Mouse (Mus musculus): Measurements from ENCODE around the gene Cpox. TPM values are rescaled to one million over a fixed set of nuclear protein-coding genes. Genes with fewer than 3 reads are reported as not detected.

The Cpox gene
- polyA plus RNA-seq (2015; fragmentation: Nextera tagmentation; extraction: Ambion mirVana): 19.7 and 25.3 TPM in 2 replicates

DNA sequence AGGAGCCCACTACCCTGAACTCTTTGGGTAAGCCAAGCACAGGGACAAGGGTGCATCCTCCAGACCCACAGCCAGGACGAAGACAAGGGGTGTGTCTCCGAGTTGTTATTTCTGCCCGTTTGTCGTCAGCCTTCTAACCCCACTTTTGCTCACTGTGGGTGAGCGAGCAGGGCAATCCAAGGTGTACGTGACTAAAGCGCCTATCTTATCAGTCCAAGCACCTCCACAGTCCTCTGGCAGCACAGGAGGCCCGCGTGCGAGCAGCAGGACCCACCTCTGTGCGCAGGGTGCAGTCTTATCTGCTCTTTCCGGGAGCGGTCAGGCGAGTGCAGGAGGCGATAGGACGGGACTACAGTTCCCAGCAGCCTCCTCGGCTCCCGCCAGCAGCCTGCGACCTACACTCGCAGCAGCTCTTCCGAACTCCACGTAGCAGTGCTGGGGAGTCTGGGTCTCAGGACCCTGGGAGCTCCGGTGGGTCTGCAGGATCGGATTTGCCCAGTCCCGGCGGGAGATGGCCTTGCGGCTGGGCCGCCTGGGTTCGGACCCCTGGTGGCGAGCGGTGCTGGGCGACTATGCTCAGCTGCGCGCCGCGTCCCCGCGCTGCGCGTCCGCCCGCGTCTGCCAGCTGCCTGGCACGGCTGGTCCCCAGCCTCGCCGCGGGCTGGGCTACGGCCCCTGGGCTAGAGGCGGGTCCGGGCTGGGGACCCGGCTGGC is at the start of gene Cpox:
Gene Cpox, plus strand, starts transcription at position 376 of the 714 bp plus-strand sequence.
- under 1% methylated on average over 51 of the region's 51 CpGs for WGBS
- Histone ChIP-seq H3K36me3 (ENCODE audit: control insufficient read depth, insufficient read depth, low read length) (peaks cover 7% of the 10 kb centered on the region; the same call in 1 of the 2 replicates), H3K27ac (ENCODE audit: low read length) (peak within 1 kb of the TSS; percentile 92)

DNA sequence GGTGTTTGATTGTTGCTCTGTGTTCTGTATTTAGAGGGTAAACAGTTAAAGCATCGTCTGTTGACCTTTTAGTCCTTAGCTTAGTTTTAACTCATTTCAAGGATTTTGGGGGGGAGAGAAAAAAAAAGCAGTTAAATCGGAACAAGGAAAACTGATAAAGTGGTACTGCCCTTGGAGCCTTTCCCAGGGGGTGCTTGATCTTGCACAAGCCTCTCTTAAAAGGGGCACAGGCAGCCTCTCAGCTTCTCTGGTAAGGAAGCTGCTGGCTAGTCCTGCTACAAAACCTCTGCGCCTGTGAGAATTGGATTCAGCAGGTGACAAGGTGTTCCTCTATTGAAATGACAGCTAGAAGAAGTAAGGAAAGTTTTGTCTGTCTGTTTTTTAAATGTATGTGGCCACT is 47.7 kb upstream of the Cpox start:
- no peak overlapping the region for H3K9ac ChIP-seq (ENCODE audit: low read length)
- no peak overlapping the region for H3K4me3 ChIP-seq (ENCODE audit: low read length)
- H3K27ac ChIP-seq (ENCODE audit: low read length): no peak overlapping the region
- WGBS: 61% methylated on average over 3 of the region's 3 CpGs
- no peaks in the 10 kb centered on the region for H3K27me3 ChIP-seq (ENCODE audit: control insufficient read depth, insufficient read depth, low read depth, low read length)
- no peaks in the 10 kb centered on the region for H3K36me3 ChIP-seq (ENCODE audit: control insufficient read depth, insufficient read depth, low read length)
- ATAC-seq (ENCODE audit: low read depth): peak; percentile 64; the same call in 1 of the 2 replicates
- no peak overlapping the region for H3K4me2 ChIP-seq (ENCODE audit: low read depth, low read length)
- no peaks in the 10 kb centered on the region for H3K9me3 ChIP-seq (ENCODE audit: control insufficient read depth, low read length)
- H3K4me1 ChIP-seq (replicated peaks; ENCODE audit: control insufficient read depth, insufficient read depth, low read length): peaks cover 3% of the 10 kb centered on the region; the same call in 1 of the 2 replicates

More for the DNA sequence above, at the start of gene Cpox:
- ATAC-seq (ENCODE audit: low read depth): peak; percentile 98
- peak within 1 kb of the TSS; percentile 89 for H3K4me2 ChIP-seq (ENCODE audit: low read depth, low read length)
- H3K9me3 ChIP-seq (ENCODE audit: control insufficient read depth, low read length): no peaks in the 10 kb centered on the region
- no peaks in the 10 kb centered on the region for H3K27me3 ChIP-seq (ENCODE audit: control insufficient read depth, insufficient read depth, low read depth, low read length)
- H3K4me3 ChIP-seq (ENCODE audit: low read length): peak within 1 kb of the TSS; percentile 98
- H3K4me1 ChIP-seq (replicated peaks; ENCODE audit: control insufficient read depth, insufficient read depth, low read length): peaks cover 10% of the 10 kb centered on the region
- H3K9ac ChIP-seq (ENCODE audit: low read length): peak within 1 kb of the TSS; percentile 89

DNA sequence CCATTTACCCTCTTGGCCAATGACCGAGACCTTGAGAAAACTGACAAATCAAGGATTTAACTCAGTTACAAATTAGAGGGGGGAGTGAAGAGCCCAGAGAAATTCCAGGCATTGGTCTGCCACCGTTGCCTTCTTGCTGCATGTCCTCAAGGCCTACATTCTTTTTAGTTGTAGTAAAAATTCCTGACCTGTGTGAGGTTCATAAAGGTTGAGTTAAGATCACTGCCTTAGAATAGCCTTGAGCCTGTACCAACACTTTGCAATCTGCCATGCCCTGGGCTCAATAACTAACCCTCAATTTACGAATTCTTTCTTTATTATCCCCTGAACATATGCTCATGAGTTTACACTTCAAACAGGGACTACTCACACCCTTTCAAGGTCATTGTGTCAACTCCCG is 47.0 kb upstream of the Cpox start:
- no peaks in the 10 kb centered on the region for H3K36me3 ChIP-seq (ENCODE audit: control insufficient read depth, insufficient read depth, low read length)
- H3K27me3 ChIP-seq (ENCODE audit: control insufficient read depth, insufficient read depth, low read depth, low read length): no peaks in the 10 kb centered on the region
- ATAC-seq (ENCODE audit: low read depth): no peak
- no peak overlapping the region for H3K4me3 ChIP-seq (ENCODE audit: low read length)
- peaks cover 3% of the 10 kb centered on the region; the same call in 1 of the 2 replicates for H3K4me1 ChIP-seq (replicated peaks; ENCODE audit: control insufficient read depth, insufficient read depth, low read length)
- WGBS: 61% methylated on average over 4 of the region's 4 CpGs
- no peak overlapping the region for H3K9ac ChIP-seq (ENCODE audit: low read length)
- no peak overlapping the region for H3K4me2 ChIP-seq (ENCODE audit: low read depth, low read length)
- no peak overlapping the region for H3K27ac ChIP-seq (ENCODE audit: low read length)
- H3K9me3 ChIP-seq (ENCODE audit: control insufficient read depth, low read length): no peaks in the 10 kb centered on the region

DNA sequence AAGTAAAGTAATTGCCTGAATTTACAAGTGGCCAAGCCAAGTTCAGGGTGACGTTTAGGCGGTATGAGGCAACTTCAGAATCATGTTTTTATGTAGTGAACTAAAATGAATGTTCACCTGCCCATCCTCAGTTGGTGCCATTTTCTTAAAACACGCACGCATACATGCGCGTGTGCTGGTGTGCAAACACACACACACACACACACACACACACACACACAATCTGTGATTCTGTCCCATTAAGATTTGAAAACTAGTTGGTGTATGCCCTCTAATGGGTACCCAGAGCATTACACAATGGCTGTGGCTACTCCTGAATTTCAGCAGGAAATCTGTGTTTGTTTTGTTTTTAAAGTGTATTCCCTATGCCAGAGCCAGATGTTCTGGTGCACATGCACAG is 46.1 kb upstream of the Cpox start:
- ATAC-seq (ENCODE audit: low read depth): peak; percentile 20; the same call in 1 of the 2 replicates
- no peaks in the 10 kb centered on the region for H3K9me3 ChIP-seq (ENCODE audit: control insufficient read depth, low read length)
- no peak overlapping the region for H3K4me2 ChIP-seq (ENCODE audit: low read depth, low read length)

DNA sequence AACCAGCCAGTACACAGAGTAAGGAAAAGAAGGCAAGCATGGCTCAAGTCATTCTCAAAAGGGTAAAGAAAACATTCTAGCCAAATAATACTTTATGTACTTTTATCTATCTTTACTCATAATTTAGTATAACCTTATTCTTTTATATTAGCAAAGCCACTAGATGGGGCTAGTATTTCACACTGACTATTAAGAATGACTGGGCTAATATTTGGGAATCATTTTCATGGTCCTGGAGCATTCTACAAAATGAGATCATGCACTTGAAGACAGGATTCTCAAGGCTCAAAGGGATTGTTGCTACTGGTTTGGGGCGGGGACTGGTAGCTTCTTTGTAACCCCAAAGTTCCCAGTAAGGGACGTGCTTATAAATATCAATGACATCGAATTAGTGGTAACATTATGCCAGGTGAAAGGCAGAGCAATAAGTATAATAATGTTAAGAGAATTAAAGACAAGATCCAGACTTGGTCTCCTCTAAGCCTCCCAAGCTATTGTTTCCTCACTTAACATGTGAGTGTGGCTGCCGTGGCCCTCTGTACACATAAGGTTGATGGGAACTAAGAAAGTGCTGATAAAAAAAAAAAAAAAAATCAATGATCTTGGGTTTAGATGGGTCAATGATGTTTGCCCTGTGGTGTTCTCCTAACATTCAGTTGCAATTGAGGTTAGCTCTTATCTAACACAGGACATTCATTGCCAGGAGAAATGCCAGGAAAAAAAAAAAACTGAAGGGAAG is 42.3 kb upstream of the Cpox start:
- 73% methylated on average over 4 of the region's 4 CpGs for WGBS
- ATAC-seq (ENCODE audit: low read depth): no peak

More for the DNA sequence above, 46.1 kb upstream of the Cpox start:
- Histone ChIP-seq H3K27me3 (ENCODE audit: control insufficient read depth, insufficient read depth, low read depth, low read length) (no peaks in the 10 kb centered on the region), H3K4me1 (replicated peaks; ENCODE audit: control insufficient read depth, insufficient read depth, low read length) (peaks cover 3% of the 10 kb centered on the region; the same call in 1 of the 2 replicates), H3K27ac (ENCODE audit: low read length) (no peak overlapping the region), H3K9ac (ENCODE audit: low read length) (no peak overlapping the region), H3K4me3 (ENCODE audit: low read length) (no peak overlapping the region), H3K36me3 (ENCODE audit: control insufficient read depth, insufficient read depth, low read length) (no peaks in the 10 kb centered on the region)
- WGBS: 80% methylated on average over 6 of the region's 6 CpGs

DNA sequence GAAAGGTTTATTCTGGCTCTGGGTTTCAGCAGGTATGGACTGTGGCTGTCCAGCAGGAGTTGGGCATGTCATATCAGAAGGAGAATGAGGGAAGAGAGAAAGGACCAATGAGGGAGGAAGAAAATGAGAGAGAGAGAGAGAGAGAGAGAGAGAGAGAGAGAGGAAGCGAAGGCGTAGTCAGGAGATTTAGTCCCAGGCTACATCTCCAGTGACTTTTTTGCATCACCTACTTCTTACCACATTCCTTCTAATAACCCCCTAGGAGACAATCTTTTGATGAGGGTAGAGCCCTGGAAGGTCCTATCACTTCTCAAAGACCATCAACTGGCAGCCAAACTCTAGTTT is 41.8 kb upstream of the Cpox start:
- no peaks in the 10 kb centered on the region for H3K27me3 ChIP-seq (ENCODE audit: control insufficient read depth, insufficient read depth, low read depth, low read length)
- ATAC-seq (ENCODE audit: low read depth): no peak
- H3K9me3 ChIP-seq (ENCODE audit: control insufficient read depth, low read length): no peaks in the 10 kb centered on the region
- no peaks in the 10 kb centered on the region for H3K36me3 ChIP-seq (ENCODE audit: control insufficient read depth, insufficient read depth, low read length)
- no peaks in the 10 kb centered on the region for H3K4me1 ChIP-seq (replicated peaks; ENCODE audit: control insufficient read depth, insufficient read depth, low read length)
- no peak overlapping the region for H3K4me3 ChIP-seq (ENCODE audit: low read length)
- H3K9ac ChIP-seq (ENCODE audit: low read length): no peak overlapping the region
- no peak overlapping the region for H3K4me2 ChIP-seq (ENCODE audit: low read depth, low read length)
- WGBS: 83% methylated on average over 2 of the region's 2 CpGs
- no peak overlapping the region for H3K27ac ChIP-seq (ENCODE audit: low read length)

More for the DNA sequence above, 42.3 kb upstream of the Cpox start:
- Histone ChIP-seq H3K27me3 (ENCODE audit: control insufficient read depth, insufficient read depth, low read depth, low read length) (no peaks in the 10 kb centered on the region), H3K9me3 (ENCODE audit: control insufficient read depth, low read length) (no peaks in the 10 kb centered on the region), H3K9ac (ENCODE audit: low read length) (no peak overlapping the region), H3K27ac (ENCODE audit: low read length) (no peak overlapping the region), H3K4me3 (ENCODE audit: low read length) (no peak overlapping the region), H3K36me3 (ENCODE audit: control insufficient read depth, insufficient read depth, low read length) (no peaks in the 10 kb centered on the region), H3K4me2 (ENCODE audit: low read depth, low read length) (no peak overlapping the region), H3K4me1 (replicated peaks; ENCODE audit: control insufficient read depth, insufficient read depth, low read length) (peaks cover 2% of the 10 kb centered on the region; the same call in 1 of the 2 replicates)

DNA sequence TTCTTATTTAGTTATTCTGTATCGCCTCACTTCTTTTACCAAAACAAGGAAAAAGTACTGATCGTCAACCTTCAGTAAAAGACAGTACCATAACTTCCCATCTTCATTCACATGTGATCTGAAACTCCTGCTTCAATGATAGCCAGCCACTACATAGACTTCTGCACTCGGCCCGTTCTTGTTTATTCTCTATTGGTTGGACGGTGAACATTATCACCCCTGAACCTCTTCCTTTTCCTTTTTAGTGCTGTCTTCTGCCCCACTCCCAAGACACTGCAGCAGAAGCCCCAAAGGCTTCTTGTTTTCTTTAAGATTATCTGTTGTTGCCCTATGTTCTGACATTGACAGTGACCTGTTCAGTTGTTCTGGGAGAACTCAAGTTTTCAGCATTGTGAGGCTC is 41.1 kb upstream of the Cpox start:
- Histone ChIP-seq H3K4me3 (ENCODE audit: low read length) (no peak overlapping the region), H3K9ac (ENCODE audit: low read length) (no peak overlapping the region), H3K27me3 (ENCODE audit: control insufficient read depth, insufficient read depth, low read depth, low read length) (no peaks in the 10 kb centered on the region), H3K36me3 (ENCODE audit: control insufficient read depth, insufficient read depth, low read length) (no peaks in the 10 kb centered on the region), H3K4me1 (replicated peaks; ENCODE audit: control insufficient read depth, insufficient read depth, low read length) (no peaks in the 10 kb centered on the region), H3K4me2 (ENCODE audit: low read depth, low read length) (no peak overlapping the region), H3K9me3 (ENCODE audit: control insufficient read depth, low read length) (no peaks in the 10 kb centered on the region), H3K27ac (ENCODE audit: low read length) (no peak overlapping the region)
- 83% methylated on average over 5 of the region's 5 CpGs for WGBS
- ATAC-seq (ENCODE audit: low read depth): no peak

DNA sequence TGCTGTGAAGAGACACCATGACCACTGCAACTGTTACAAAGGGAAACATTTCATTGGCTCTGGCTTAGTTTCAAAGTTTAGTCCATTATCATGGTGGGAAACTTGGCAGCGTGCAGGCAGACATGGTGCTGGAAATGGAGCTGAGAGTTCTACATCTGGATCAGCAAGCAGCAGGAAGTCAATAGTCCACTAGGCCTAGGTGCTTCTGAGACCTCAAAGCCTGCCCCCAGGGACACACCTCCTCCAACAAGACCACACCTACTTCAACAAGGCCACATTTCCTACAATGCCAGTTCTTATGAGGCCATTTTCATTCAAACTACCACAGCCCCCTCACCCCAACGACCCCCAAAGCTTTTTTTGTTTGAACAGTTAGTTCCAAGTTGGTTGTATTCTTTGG is 40.4 kb upstream of the Cpox start:
- H3K9ac ChIP-seq (ENCODE audit: low read length): no peak overlapping the region
- ATAC-seq (ENCODE audit: low read depth): no peak
- 61% methylated on average over 2 of the region's 2 CpGs for WGBS
- no peaks in the 10 kb centered on the region for H3K9me3 ChIP-seq (ENCODE audit: control insufficient read depth, low read length)
- H3K27me3 ChIP-seq (ENCODE audit: control insufficient read depth, insufficient read depth, low read depth, low read length): no peaks in the 10 kb centered on the region
- H3K27ac ChIP-seq (ENCODE audit: low read length): no peak overlapping the region
- no peaks in the 10 kb centered on the region for H3K4me1 ChIP-seq (replicated peaks; ENCODE audit: control insufficient read depth, insufficient read depth, low read length)
- H3K4me2 ChIP-seq (ENCODE audit: low read depth, low read length): no peak overlapping the region
- no peak overlapping the region for H3K4me3 ChIP-seq (ENCODE audit: low read length)
- no peaks in the 10 kb centered on the region for H3K36me3 ChIP-seq (ENCODE audit: control insufficient read depth, insufficient read depth, low read length)

DNA sequence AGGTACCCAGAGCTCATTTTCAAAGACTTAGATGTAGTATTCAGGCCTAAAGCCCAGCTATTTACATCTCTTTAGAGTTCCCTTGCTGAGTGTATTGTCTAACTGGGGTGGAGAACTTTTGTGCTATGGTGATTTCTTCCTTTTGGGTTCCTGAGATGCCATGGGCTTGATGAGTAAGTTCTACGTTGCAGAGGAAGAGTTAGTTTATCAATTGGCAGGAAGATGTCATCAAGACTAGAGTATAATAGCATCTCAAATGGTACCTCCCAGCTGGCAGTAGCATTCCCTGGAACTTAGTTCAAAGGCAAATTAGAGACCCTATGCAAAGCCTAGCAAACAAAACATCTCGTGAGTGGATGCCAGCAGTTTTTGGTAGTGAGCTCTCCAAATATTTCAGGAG is 34.2 kb upstream of the Cpox start:
- Histone ChIP-seq H3K9me3 (ENCODE audit: control insufficient read depth, low read length) (no peaks in the 10 kb centered on the region), H3K27ac (ENCODE audit: low read length) (no peak overlapping the region), H3K4me2 (ENCODE audit: low read depth, low read length) (no peak overlapping the region), H3K4me3 (ENCODE audit: low read length) (no peak overlapping the region), H3K9ac (ENCODE audit: low read length) (no peak overlapping the region), H3K27me3 (ENCODE audit: control insufficient read depth, insufficient read depth, low read depth, low read length) (no peaks in the 10 kb centered on the region), H3K4me1 (replicated peaks; ENCODE audit: control insufficient read depth, insufficient read depth, low read length) (no peaks in the 10 kb centered on the region), H3K36me3 (ENCODE audit: control insufficient read depth, insufficient read depth, low read length) (no peaks in the 10 kb centered on the region)
- WGBS: 40% methylated on average over 2 of the region's 2 CpGs
- ATAC-seq (ENCODE audit: low read depth): no peak

Data from lung, embryonic 16.5 days (tissue).